Mouse (Mus musculus): Measurements from ENCODE around the gene Myo9a.

- TF ChIP-seq ZNF384 (IDR thresholded peaks at IDR 0.05; ENCODE audit: low read depth, low read length) (no peak), UBTF (IDR thresholded peaks at IDR 0.05; ENCODE audit: low read depth, low read length) (no peak), USF1 (IDR thresholded peaks at IDR 0.05; ENCODE audit: low read depth, low read length) (no peak), POLR2A (IDR thresholded peaks at IDR 0.05; ENCODE audit: low read depth, low read length) (no peak), ZC3H11A (IDR thresholded peaks at IDR 0.05; ENCODE audit: low read depth, low read length) (no peak), ZMIZ1 (IDR thresholded peaks at IDR 0.05; ENCODE audit: low read depth, low read length) (no peak), EP300 (IDR thresholded peaks at IDR 0.05; ENCODE audit: low read length) (no peak), RCOR1 (conservative IDR thresholded peaks at IDR 0.05; ENCODE audit: low read depth, low read length) (no peak)
These were observed 4.5 kb downstream of the Myo9a start for GRCm38 (mm10) chr9:59755199-59755598.
